Comparison of ENCODE assay signal across 1 mouse cellular context in the genomic region with DNA sequence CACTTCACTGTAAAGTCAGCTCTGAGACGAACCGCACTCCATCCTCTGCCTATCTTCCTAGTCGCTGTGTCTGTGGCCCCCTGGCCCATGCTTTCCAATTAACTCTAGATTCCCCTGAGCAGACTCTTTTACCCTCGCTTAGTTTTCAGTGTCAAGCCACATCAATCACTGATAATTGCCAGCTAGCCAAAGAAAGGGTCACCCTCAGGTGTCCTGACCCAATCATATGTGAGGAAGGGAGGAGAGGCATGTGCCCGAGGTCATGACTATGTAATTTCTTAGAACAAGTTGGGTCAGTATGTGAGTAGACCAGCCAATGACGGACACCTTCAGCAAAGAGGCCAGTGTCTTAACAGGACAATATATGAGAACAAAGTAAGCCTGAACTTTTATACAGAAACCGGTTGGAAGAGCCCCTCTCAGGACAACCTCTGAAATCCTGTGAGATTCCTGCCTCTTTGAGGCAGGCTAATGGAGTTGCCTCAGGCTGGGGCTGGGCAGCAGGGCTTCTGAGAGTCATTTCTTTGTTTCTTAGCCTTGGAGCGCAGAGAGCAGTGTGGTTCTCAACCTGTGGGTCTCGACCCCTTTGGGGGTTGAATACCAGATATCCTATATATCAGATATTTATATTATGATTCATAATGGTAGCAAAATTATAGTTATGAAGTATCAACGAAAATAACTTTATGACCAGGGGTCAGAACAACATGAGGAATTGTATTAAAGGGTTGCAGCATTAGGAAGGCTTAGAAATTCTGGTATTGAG.
TF ChIP-seq lines count a peak whose summit lies in the region.

No protein-coding gene starts in this region.

TF ChIP-seq in CH12.LX, 34 proteins besides CTCF, POLR2A, EP300 and RAD21 (continued from another document):
- TF ChIP-seq MXI1 (IDR thresholded peaks at IDR 0.05; ENCODE audit: low read depth, low read length) = no peak
- TF ChIP-seq UBTF (IDR thresholded peaks at IDR 0.05; ENCODE audit: low read depth, low read length) = no peak
